Mouse (Mus musculus) CD4-positive, CD25-positive, alpha-beta regulatory T cell (primary cell): ENCODE measurements around the gene Lce1d. TPM values are rescaled to one million over a fixed set of nuclear protein-coding genes. Genes with fewer than 3 reads are reported as not detected.

Experiments
- polyA plus RNA-seq: library from polyadenylated mRNA; unstranded; fragments of 100-300 nt; shearing (Covaris generic); gene quantifications from one replicate; pipeline ENCODE4 v1.2.1, GENCODE M21; 2017

The Lce1d gene
- not detected for polyA plus RNA-seq

DNA sequence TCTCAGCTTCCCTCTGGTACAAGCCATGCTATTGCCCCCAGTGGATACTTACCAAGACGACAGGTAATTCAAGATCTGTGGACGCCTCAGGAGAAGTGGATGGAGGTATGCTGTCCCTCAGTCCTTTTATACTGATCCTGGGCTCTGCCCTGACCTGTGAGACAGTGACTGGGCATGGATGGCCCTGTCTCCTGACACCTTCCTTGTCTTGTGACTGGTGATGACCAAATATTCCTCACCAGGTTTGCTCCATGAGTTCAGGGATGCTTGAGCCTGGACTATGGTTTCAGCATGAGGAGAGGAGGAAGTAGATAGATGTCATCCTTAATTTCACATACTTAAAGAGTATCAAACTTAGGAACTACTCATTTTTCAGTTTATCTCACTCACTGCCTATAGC is at the start of gene Lce1d:
Lce1d (minus strand) TSS at position 101 of the 400 bp plus-strand sequence.

DNA sequence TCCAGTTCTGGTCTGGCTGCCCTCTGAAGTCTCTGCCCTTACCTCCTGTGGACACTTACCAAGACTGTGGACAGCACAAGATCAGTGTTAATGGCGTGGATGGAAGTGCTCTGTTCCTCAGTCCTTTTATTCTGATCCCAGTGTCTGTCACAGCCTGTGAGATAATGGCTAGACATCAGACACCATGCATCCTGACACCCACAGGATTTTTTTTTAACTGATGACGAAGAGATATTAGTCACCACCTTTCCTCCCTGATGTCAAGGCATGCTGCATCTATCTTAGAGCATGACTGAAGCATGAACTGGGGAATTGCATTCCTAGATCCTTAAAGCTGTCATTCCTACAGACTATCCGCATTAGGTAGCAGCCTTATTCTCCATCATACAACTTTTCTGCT is 33.2 kb upstream of the Lce1d start, which contains the start of gene Lce1f:
Lce1f (minus strand) TSS at position 101 of the 400 bp plus-strand sequence.

DNA sequence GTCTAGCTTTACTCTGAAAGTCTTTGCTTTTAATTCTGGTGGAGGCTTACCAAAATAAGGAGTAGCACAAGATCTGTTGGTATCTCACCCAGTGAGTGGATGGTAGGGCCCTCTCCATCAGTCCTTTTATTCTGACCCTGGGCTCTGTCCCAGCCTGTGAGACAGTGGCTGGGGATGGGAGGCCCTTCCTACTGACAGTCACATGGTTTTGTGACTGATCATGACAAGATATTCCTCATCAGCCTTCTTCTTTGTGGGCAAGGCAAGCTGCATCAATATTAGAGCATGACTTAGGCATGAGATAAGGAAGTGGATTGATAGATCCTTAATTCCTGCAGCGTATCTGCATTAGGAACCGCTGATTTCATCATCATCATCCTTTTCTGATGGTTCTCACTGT is 22.0 kb upstream of the Lce1d start, which contains the start of gene Lce1e:
Lce1e (minus strand) TSS at position 101 of the 400 bp plus-strand sequence.

DNA sequence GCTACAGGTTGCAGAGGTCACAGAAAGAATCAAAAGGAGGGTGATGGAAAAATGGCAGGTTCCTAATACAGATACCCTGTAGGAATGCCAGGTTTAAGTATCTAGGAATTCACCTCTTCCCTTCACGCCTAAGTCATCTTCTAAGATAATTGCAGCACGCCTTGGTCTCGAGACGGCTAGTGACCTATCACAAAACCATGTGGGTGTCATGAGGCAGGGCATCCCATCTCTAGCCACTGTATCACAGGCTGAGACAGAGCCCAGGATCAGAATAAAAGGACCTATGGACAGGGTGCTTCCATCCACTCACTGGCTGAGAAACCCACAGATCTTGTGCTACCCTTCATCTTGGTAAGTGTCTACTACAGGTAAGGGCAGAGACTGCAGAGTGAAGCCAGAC is 8.1 kb downstream of the Lce1d start, which contains the start of gene Lce1c:
Lce1c (plus strand) TSS at position 301 of the 400 bp plus-strand sequence.

DNA sequence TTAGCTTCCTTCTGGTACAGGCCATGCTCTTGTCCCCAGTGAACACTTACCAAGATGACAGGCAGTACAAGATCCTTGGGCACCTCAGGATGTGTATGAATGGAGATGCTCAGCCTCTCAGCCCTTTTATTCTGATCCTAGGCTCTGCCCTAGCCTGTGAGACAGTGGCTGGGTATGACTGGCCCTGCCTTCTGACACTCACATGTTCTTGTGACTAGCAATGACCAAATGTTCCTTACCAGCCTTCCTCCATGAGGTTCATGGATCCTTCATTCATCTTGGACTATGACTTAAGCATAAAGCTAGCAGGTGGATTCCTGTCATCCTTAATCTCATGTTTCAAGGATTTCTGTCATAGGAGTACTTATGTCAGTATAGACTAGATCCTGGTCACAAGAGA is 16.8 kb downstream of the Lce1d start, which contains the start of gene Lce1a2:
Lce1a2 (minus strand) TSS at position 101 of the 400 bp plus-strand sequence.

DNA sequence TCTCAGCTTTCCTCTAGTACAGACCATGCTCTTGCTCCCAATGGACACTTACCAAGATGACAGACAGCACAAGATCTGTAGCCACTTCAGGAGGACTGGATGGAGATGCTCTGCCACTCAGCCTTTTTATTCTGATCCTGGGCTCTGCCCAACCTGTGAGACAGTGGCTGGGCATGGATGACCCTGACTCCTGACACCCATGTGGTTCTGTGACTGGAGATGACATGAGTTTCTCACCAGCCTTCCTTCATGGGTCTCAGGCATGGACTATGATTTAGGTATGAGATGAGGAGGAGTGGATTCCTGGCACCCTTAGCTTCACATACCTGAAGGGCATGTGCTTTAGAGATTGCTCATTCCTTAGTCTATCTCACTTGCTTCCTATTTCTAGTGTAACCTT is 30.2 kb downstream of the Lce1d start, which contains the start of gene Lce1b:
Lce1b (minus strand) TSS at position 101 of the 400 bp plus-strand sequence.

DNA sequence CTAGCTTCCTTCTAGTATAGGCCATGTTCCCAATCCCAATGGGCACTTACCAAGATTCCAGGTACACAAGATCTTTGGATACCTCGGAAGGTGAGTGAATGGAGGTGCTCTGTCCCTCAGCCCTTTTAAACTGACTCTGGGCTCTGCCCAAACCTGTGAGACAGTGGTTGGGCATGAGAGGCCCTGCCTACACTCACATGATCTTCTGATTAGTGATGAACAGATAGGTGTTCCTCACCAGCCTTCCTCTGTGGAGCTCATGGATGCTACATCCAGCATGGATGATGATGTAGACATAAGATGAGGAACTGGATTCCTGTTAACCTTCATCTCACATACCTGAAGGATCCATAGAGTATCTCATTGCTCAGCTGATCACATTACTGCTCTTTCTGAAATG is 38.8 kb downstream of the Lce1d start, which contains the start of gene Lce1a1:
Lce1a1 (minus strand) TSS at position 101 of the 400 bp plus-strand sequence.

Other genes with a start within 250 kb of the Lce1d start
- not detected for gene Sprr1b, start 248.4 kb downstream of the Lce1d start, polyA plus RNA-seq
- not detected for gene Sprr3, start 228.5 kb downstream of the Lce1d start, polyA plus RNA-seq
- not detected for gene Sprr1a, start 201.3 kb downstream of the Lce1d start, polyA plus RNA-seq
- not detected for gene Sprr4, start 186.7 kb downstream of the Lce1d start, polyA plus RNA-seq
- not detected for gene 2310046K23Rik, start 152.7 kb downstream of the Lce1d start, polyA plus RNA-seq
- not detected for gene Ivl, start 113.5 kb downstream of the Lce1d start, polyA plus RNA-seq
- not detected for gene Smcp, start 98.2 kb downstream of the Lce1d start, polyA plus RNA-seq
- not detected for gene 2210017I01Rik, start 79.7 kb downstream of the Lce1d start, polyA plus RNA-seq
- not detected for gene Lce6a, start 65.5 kb downstream of the Lce1d start, polyA plus RNA-seq
- gene Lce1a1, start 38.9 kb downstream of the Lce1d start, polyA plus RNA-seq = not detected
- gene Lce1b, start 30.3 kb downstream of the Lce1d start, polyA plus RNA-seq = not detected
- not detected for gene Lce1a2, start 16.9 kb downstream of the Lce1d start, polyA plus RNA-seq
- not detected for gene Lce1c, start 8.0 kb downstream of the Lce1d start, polyA plus RNA-seq
- gene Lce1e, start 21.9 kb upstream of the Lce1d start, polyA plus RNA-seq = not detected
- not detected for gene Lce1f, start 33.1 kb upstream of the Lce1d start, polyA plus RNA-seq
- gene Gm38119, start 51.9 kb upstream of the Lce1d start, polyA plus RNA-seq = not detected
- not detected for gene Lce1g, start 65.1 kb upstream of the Lce1d start, polyA plus RNA-seq
- gene Lce1h, start 77.9 kb upstream of the Lce1d start, polyA plus RNA-seq = not detected
- not detected for gene Lce1i, start 91.7 kb upstream of the Lce1d start, polyA plus RNA-seq
- gene Lce1j, start 103.3 kb upstream of the Lce1d start, polyA plus RNA-seq = not detected
- not detected for gene Lce1k, start 120.7 kb upstream of the Lce1d start, polyA plus RNA-seq
- gene Kprp, start 140.0 kb upstream of the Lce1d start, polyA plus RNA-seq = not detected
- gene Lce1l, start 164.1 kb upstream of the Lce1d start, polyA plus RNA-seq = not detected
- not detected for gene 2310050C09Rik, start 183.0 kb upstream of the Lce1d start, polyA plus RNA-seq
- not detected for gene Lce3a, start 239.0 kb upstream of the Lce1d start, polyA plus RNA-seq
- gene Lce3b, start 245.8 kb upstream of the Lce1d start, polyA plus RNA-seq = not detected